Mouse (Mus musculus) layer of hippocampus, postnatal 10 days (tissue): ENCODE results near the gene Clcnkb. TPM values are rescaled to one million over a fixed set of nuclear protein-coding genes. Genes with fewer than 3 reads are reported as not detected.

Experiments used
- DNase-seq, 2 experiments: peaks; one replicate each; pipeline ENCODE4 v3.0.0; 2021; ENCODE audit warnings: low spot score in 2 of 2
- total RNA-seq, 2 experiments: library from RNA; stranded (reverse); gene quantifications; 2 replicates each; pipeline ENCODE4 v1.2.3; 2021

Clcnkb gene
- total RNA-seq, 2 experiments from 2014 or later: not detected

DNA sequence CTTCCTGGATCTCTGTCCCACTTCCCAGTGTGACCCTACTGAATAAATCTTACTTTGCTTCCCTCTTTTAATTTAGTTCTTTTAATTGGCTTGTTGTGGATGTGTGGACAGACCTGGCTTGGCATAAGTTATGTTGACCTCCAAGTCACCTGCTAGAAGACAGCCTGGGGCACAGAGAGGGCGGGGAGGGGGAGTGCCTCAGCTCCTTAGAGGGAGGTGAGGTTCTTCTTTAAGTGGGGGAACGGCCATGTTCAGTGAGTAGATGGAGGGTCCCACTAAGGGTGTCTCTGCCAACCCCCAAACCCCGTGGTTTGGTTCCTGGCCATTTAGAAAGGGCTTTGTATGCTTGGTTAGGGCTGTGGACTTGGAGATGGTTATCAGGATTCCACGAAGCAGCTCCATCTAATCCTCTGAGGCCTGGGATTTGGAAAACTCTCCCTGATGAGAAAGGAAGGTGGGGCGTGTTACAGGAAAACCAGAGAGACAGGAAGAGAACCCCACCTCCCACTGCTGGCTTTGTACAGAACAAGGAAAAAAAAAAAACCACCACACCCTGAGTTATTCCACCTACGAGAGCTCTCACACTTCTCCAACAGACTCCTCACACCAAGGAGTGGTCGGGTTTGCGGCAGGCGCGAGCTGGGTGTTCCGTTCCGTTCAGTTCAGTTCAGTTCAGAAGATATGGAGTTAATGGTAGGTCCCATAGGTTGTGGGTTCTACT lies 23.4 kb upstream of the Clcnkb start:
- DNase-seq: no peak

DNA sequence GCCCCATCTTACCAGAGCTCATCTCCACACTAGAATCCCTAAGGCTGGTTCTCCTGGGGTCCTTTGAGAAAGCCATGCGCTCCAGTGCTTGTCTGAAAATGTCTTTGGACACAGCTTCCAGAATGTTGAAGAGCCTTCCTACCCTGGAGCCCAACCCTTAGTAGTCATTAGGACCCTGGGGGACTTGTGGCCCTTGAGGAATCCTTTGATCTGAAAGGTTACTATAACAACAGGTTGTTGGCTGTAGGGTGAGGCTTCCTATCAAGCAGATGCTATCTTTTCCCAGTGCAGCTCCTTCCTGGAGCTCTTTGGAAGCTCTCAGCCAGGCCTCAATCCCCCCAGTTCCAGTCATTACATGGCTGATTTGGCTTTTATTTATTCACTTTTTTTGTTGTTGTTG lies 20.2 kb upstream of the Clcnkb start, which contains the start of gene Srarp:
Gene Srarp (minus strand): TSS at position 132 of the 400 bp plus-strand sequence.
- no peak for DNase-seq

DNA sequence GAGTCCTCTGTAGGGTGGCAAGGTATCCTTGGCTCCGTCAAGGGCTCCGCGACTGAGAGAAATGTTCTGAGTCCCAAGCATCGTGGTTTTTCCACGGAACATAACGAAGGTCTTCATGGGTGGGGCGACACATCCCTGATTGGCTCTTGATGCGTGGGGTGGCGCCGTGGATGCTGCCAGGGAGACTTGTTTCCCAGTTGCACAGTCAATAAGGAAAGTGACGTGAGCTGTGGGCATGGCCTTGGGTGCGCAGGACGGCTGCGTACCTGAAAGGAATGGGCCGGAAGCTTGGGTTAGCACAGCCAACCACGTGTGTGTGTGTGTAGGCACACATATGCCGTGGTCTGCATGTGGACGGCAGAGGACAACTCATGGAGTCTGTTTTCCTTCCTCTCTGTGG lies 17.4 kb upstream of the Clcnkb start:
- DNase-seq: no peak

DNA sequence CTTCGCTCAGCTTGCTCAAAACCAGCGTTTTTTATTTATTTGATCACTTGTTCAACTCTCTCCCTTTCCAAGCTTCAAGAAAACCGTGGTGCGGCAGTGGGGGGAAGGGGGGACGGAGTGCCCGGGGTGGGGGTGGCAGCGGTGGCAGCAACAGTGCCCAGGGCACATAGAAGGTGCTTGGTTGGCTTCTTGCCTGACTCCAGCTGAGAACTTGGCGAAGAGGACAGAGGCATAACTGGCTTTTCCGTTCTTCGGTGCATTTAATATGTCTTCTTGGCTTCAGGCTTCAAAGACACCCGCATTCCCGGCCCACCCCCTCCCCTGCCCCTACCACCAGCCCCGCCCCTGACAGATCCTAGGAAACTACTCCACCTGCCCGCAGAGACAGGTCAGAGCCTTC lies 16.9 kb upstream of the Clcnkb start:
- DNase-seq: no peak

DNA sequence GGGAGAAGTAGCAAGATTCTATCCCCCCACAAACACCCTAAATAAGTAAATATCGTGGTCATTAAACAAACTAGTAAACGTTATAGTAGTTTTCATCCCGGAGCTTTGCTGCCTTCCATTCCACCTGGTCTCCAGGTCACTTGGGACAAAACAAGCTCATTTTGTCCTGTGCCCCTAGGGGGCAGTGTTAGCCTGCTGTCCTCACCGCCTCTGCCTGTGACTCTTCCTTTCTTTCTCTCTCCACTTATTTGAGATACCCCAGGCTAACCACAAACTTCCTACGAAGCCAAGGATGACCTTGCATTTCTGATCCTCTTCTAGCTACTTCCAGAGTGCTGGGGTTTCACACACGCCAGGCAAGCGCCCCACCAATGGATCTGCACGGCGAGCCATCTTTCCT lies 15.2 kb upstream of the Clcnkb start:
- peak; percentile 69 to 76 for DNase-seq

DNA sequence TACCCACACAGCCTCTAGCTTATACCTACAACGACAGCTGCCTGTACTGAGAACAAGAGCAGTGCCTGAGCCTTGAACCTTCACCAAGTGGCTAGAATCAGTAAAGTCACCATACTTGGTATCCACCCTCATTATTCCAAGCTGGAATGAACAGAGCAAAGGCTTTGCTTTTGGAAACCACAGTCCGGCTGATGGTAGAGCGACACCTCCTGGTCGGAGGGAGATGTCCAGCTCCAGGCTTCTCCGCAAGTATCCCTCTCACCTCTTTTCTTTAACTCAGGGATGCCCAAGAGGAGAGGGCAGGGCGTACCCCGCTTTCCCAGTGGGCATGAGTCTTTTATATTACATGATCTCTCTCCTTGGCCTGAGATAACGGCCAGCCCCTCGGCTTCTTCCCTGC lies 14.0 kb upstream of the Clcnkb start:
- DNase-seq: peak; percentile 34 to 39

- no peak for DNase-seq
Observed at GRCm38 (mm10) chr4:141429381-141429780, 13.6 kb upstream of the Clcnkb start.

DNA sequence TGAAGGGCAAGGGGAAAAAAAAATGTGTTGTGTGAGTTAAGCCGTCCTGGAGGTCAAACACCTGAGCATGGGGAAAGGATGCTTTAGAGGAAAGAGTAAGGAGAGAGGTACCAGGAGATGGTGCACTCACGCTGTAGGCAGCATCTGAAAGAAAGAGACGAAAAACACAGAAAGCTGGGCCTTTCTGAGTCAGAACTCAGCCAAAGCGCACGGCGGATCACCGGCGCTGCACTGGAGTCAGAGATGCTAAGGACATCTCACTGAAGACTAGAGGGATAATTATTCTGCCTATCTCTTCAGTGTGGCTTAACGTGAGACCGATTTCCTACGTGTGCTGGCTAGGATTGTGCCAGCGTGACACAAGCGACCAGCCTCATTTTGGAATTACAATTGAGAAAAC lies 12.1 kb upstream of the Clcnkb start:
- DNase-seq: no peak

DNA sequence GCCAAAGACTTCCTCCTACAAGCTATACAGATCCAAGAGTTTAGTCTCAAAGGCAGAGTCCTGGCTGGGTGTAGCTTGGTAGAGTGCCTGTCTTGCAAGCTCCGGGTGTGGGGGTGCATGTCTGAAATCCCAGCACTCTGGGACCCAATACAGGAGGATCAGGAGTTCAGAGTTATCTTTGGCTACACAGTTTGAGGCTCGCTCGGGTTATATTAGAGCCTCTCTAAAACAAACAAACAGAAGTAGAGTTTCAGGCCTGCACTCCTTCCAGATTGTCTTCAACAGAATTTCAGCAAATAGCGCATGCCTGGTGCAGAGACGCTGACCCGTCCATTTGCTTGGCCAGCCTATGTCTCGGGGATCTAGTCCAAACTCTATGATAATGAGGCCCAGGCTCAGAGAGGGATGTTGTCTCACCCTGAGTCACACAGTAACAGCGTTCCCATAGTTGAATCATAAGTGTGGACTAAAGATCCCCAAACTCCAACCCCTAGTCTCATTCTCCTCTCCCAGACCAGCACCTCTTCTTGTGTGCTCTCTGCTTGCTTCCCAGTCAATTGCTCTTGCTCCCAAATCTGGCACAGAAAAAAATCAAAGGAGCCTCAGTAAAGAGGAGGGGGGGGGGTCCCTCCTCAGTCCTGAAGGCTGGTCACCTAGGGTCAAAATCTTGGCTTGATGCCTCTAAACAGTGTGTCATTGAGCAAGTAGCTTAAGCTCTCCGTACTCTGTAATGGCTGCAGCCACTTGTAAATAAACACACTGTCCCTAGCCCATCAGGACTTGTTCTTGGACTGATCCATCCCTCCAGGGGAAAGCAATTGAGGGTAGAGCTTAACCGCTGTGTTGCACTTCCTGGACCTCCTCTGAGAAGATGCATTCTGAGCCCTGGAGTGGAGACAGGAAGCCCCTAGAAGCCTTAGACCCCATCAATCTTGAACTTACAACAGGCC lies 11.3 kb upstream of the Clcnkb start:
- DNase-seq: no peak

GRCm38 (mm10) chr4:141425484-141426479 lies 10.0 kb upstream of the Clcnkb start:
- DNase-seq: peak; percentile 56 to 66

DNA sequence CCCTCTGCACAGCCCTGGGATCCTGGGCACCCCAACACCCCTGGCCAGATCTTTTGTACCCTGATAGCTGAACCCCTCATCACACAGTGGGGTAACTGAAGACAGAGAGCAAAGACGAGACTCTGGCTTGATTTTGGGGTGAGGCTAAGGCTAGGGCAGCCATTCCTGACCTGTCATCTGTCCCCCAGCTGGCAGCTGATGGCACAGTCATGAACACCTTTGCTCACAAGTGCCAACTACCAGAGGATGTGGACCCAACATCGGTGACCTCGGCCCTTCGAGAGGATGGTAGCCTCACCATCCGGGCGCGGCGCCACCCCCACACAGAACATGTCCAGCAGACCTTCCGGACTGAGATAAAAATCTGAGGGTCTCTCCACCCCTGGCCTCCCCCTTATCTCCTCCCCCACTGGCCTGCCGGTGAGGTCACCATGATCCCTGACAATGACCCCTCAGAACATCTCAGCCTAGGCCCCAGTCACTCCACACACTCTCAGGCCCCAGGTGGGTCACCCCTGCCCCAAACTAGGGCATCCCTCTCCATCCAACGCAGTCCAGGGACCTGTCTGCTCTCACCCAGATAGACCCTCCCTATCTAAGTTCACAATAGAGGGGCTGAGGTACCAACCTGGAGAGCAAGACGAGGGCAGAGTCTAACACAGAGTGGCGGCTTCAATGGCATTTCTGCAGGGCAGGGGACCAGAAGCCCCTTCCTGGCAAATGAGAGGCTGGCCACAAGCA lies 8.0 kb upstream of the Clcnkb start:
- DNase-seq: no peak

DNA sequence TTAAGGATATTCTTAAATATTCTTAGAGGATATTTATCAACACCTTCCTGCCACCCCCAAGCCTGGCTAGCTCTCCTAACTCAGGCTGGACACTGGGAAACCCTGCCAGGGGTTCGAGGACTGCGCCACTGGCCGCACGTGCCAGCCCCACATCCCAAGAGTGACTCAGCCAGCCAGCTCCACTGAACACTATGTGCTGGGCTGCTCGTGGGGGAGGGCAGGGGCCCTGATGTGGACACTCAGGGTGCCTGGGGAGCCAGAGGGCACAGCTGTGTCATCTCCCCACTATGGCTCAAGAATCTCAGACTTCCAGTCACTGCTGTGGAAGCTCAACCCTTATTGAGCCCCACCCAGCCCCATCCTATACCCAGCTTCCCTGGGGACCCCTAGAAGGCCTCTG lies 7.5 kb upstream of the Clcnkb start:
- DNase-seq: no peak

DNA sequence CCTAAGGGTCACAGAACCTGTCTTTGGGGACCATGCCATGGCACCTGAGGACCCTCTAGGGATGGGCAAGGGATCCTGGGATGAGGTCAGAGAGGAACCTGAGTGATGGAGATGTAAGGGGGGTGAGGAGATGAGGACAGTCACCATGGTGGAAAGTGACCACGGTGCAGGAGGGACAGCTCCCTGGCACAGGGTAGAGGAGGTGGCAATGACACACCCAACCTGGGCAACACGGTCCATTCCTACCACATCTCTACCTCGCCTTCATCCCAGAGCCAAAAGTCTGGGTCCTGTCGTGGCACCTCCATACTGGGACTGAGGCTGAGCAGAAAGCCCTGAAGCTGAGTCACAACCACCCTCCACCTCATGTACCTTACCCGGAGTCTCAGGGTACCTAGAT lies 7.0 kb upstream of the Clcnkb start:
- no peak for DNase-seq

GRCm38 (mm10) chr4:141421423-141421822 lies 5.6 kb upstream of the Clcnkb start:
- no peak for DNase-seq

DNA sequence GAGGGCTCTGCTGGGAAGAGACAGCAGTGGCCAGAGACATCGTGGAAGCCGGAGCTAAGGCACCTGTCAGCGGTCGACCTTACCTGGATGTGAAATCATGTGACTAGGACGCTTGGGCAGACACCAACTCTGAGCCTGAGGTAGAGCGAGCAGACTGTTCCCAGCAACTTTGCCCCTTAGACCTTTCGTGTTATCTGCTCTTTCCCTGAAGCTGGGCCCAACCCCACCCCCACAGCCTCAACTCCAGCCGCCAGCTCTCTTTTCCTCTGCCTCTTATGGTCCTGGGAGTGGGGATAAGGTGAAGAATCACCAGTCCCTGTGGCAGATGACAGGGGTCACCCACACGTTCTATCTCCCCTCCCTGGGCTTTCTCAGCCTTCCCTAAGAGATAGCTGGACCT lies 5.1 kb upstream of the Clcnkb start:
- DNase-seq: no peak

DNA sequence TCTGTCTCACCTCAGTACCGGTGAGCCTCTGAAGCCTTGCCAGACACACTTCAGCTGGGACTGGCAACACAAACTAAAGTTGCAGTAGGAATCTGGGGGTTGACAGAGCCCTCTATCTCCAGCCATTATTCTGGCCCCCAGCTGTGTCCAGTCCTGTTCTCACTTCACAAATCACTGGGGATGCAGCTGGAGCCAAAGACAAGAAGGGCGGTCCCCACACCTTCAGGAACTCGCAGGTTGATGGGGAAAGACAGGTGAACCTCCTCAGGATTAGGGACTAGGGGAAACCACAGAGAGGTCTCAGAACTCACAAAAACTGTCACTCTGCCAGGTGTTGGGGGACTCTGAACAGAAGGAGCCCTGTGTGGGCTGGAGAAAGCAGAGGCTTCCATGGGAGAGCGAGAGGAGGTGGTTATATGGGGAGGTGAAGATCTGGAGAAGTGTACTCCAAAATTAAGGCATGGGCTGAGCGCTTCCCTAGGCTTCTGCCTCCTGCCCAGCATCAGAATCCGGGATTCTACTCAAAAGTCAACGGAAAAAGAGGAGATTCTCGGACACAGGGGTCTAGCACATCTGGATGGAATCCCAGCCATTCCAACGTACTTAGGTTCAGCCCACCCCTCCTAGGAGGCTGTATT lies 4.5 kb upstream of the Clcnkb start, which contains the start of gene Hspb7:
Gene Hspb7 (plus strand): TSS at position 588 of the 638 bp plus-strand sequence.
- DNase-seq: no peak

DNA sequence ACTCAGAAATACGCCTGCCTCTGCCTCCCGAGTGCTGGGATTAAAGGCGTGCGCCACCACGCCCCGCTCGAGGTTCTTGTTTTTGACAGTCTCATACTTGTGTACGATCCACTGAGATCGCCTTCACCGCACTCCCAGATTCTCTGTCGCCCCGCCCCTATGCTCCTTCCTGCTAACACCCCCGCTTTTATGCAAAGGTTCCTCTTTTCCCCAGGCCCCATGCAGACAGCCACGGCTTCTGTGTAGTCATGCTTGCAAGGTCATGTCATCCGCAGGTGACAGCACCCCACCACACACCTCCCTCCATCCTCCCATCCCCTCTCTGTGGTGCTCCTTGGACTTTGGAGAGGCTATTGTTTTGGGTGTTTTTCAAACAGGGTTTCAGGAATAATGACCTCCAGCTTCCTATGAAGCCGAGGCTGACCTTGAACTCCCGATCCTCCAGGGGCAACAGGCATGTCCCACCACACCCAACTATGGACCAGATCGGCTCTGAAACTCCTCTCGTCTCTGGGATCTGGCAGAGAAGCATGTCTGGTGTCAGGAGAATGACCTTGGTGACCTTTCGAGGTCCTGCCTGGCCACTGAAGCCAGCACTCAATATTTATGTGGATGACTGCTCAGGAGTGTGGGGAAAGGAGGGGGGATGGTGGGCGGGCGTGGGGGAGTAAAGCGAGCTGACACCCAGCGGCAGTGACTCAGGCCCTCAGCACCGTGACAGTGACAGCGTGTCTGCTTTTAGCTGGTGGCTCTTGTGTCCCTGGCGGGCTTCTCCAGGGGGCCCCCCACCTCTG lies 3.8 kb upstream of the Clcnkb start:
- no peak for DNase-seq

- no peak for DNase-seq
Observed at GRCm38 (mm10) chr4:141411430-141411992, 4.3 kb downstream of the Clcnkb start.

- no peak for DNase-seq
Observed at GRCm38 (mm10) chr4:141408577-141408976, 7.2 kb downstream of the Clcnkb start.
